Mouse (Mus musculus) heart, embryonic 16.5 days (tissue): ENCODE data around the gene Polr2e. TPM values are rescaled to one million over a fixed set of nuclear protein-coding genes. Genes with fewer than 3 reads are reported as not detected.

ENCODE experiments used
- ATAC-seq: fragments of 200-750 bp; cut with Nextera tagmentation; replicated peaks from 2 replicates; pipeline ENCODE4 v1.8.0; 2017; ENCODE audit warnings: moderate number of reproducible peaks; ENCODE audit not compliant: insufficient read depth, low FRiP score; ENCODE audit errors: extremely low read depth
- H3K27ac ChIP-seq: fragments of 300-500 bp; sonication (generic); 2 replicates; pipeline ENCODE4 v1.5.1; 2014; ENCODE audit warnings: mild to moderate bottlenecking, low read length, control low read depth, moderate library complexity
- H3K27me3 ChIP-seq: fragments of 300-500 bp; sonication (generic); 2 replicates; pipeline ENCODE4 v1.6.1; 2014; ENCODE audit warnings: low read length, mixed read lengths; ENCODE audit not compliant: control insufficient read depth, insufficient read depth
- H3K36me3 ChIP-seq: fragments of 300-500 bp; sonication (generic); 2 replicates; pipeline ENCODE4 v1.6.1; 2014; ENCODE audit not compliant: control insufficient read depth, insufficient read depth
- H3K4me1 ChIP-seq: fragments of 300-500 bp; sonication (generic); 2 replicates; pipeline ENCODE4 v1.6.1; 2014; ENCODE audit warnings: low read length, mixed read lengths; ENCODE audit not compliant: control insufficient read depth, insufficient read depth
- H3K4me2 ChIP-seq: fragments of 300-500 bp; sonication (generic); 2 replicates; pipeline ENCODE4 v1.6.1; 2014; ENCODE audit warnings: low read depth, mild to moderate bottlenecking, control low read depth, low read length
- H3K4me3 ChIP-seq: fragments of 300-500 bp; sonication (generic); 2 replicates; pipeline ENCODE4 v1.5.1; 2014; ENCODE audit warnings: mild to moderate bottlenecking, control low read depth, low read length
- H3K9ac ChIP-seq: fragments of 300-500 bp; sonication (generic); 2 replicates; pipeline ENCODE4 v1.6.1; 2014; ENCODE audit warnings: low read length, control low read depth
- H3K9me3 ChIP-seq: fragments of 300-500 bp; sonication (generic); replicated peaks from 2 replicates; pipeline ENCODE4 v1.6.1; 2016; ENCODE audit warnings: low read length; ENCODE audit not compliant: control insufficient read depth
- WGBS: fragments of 180-500 bp; shearing (Covaris S2); extraction: QIAGEN DNeasy Blood & Tissue Kit; methylation state at CpG from one replicate; pipeline ENCODE4 v1.1.7; 2014; 5-methylcytosine and 5-hydroxymethylcytosine counted together
- polyA plus RNA-seq: library from polyadenylated mRNA; unstranded; fragments of >200 nt; fragmentation: Nextera tagmentation; extraction: Ambion mirVana; gene quantifications from 2 replicates; pipeline ENCODE4 v1.2.1, GENCODE M21; 2015

Polr2e gene
- polyA plus RNA-seq, 1 experiment from 2014 or later = 136 TPM

GRCm38 (mm10) chr10:80019471-80020131 lies 20.0 kb downstream of the Polr2e start:
- Histone ChIP-seq H3K27me3 (peaks cover 7% of the 10 kb centered on the region), H3K4me2 (peak overlapping the region; percentile 46), H3K4me1 (peaks cover 9% of the 10 kb centered on the region), H3K27ac (peak overlapping the region; percentile 40), H3K9ac (peak overlapping the region; percentile 34), H3K9me3 (no peaks in the 10 kb centered on the region; the same call in 1 of the 2 replicates), H3K4me3 (peak overlapping the region; percentile 30), H3K36me3 (no peaks in the 10 kb centered on the region)
- WGBS = 18% methylated on average over 20 of the region's 20 CpGs
- ATAC-seq = 0 out of 2 replicates have a peak, but pooled peaks have one; percentile 12

GRCm38 (mm10) chr10:80018739-80019297 lies 20.8 kb downstream of the Polr2e start:
- no peaks in the 10 kb centered on the region; the same call in 1 of the 2 replicates for H3K9me3 ChIP-seq
- peak overlapping the region; percentile 61 for H3K9ac ChIP-seq
- H3K36me3 ChIP-seq = no peaks in the 10 kb centered on the region
- H3K27ac ChIP-seq = peak overlapping the region; percentile 40
- ATAC-seq = peak; percentile 61
- peaks cover 7% of the 10 kb centered on the region for H3K4me1 ChIP-seq
- peak overlapping the region; percentile 36 for H3K4me3 ChIP-seq
- H3K27me3 ChIP-seq = peaks cover 14% of the 10 kb centered on the region
- peak overlapping the region; percentile 46 for H3K4me2 ChIP-seq
- WGBS = 7% methylated on average over 14 of the region's 15 CpGs

GRCm38 (mm10) chr10:80017771-80018170 lies 21.8 kb downstream of the Polr2e start:
- Histone ChIP-seq H3K4me1 (peaks cover 7% of the 10 kb centered on the region), H3K27ac (peak overlapping the region; percentile 66), H3K9me3 (no peaks in the 10 kb centered on the region), H3K27me3 (peaks cover 22% of the 10 kb centered on the region), H3K4me3 (peak overlapping the region; percentile 44), H3K4me2 (peak overlapping the region; percentile 26; the same call in 1 of the 2 replicates), H3K36me3 (no peaks in the 10 kb centered on the region), H3K9ac (peak overlapping the region; percentile 43; the same call in 1 of the 2 replicates)
- WGBS = 77% methylated on average over 14 of the region's 14 CpGs
- ATAC-seq = no peak

- ATAC-seq = no peak
- H3K4me3 ChIP-seq = peak overlapping the region; percentile 47
- 51% methylated on average over 3 of the region's 3 CpGs for WGBS
- H3K36me3 ChIP-seq = no peaks in the 10 kb centered on the region
- H3K27ac ChIP-seq = peak overlapping the region; percentile 66; the same call in 1 of the 2 replicates
- no peak overlapping the region; the same call in 1 of the 2 replicates for H3K9ac ChIP-seq
- 0 out of 2 replicates have a peak overlapping the region, but pooled peaks have one; percentile 26 for H3K4me2 ChIP-seq
- H3K4me1 ChIP-seq = peaks cover 7% of the 10 kb centered on the region
- H3K9me3 ChIP-seq = no peaks in the 10 kb centered on the region
- H3K27me3 ChIP-seq = peaks cover 22% of the 10 kb centered on the region
Measured at GRCm38 (mm10) chr10:80017361-80017760, 22.2 kb downstream of the Polr2e start.

GRCm38 (mm10) chr10:80016931-80017330 lies 22.7 kb downstream of the Polr2e start:
- peaks cover 1% of the 10 kb centered on the region; the same call in 1 of the 2 replicates for H3K36me3 ChIP-seq
- no peaks in the 10 kb centered on the region for H3K9me3 ChIP-seq
- 81% methylated on average over 10 of the region's 10 CpGs for WGBS
- H3K4me2 ChIP-seq = 0 out of 2 replicates have a peak overlapping the region, but pooled peaks have one; percentile 15
- no peak for ATAC-seq
- H3K27ac ChIP-seq = peak overlapping the region; percentile 29; the same call in 1 of the 2 replicates
- H3K4me3 ChIP-seq = peak overlapping the region; percentile 47
- peaks cover 7% of the 10 kb centered on the region for H3K4me1 ChIP-seq
- H3K27me3 ChIP-seq = peaks cover 22% of the 10 kb centered on the region
- H3K9ac ChIP-seq = peak overlapping the region; percentile 53; the same call in 1 of the 2 replicates

GRCm38 (mm10) chr10:80016511-80016910 lies 23.1 kb downstream of the Polr2e start, which contains the start of gene Arhgap45:
Gene Arhgap45 (plus strand): TSS chr10:80016653.
- ATAC-seq = peak; percentile 45; the same call in 1 of the 2 replicates
- no peaks in the 10 kb centered on the region; the same call in 1 of the 2 replicates for H3K9me3 ChIP-seq
- H3K36me3 ChIP-seq = peaks cover 5% of the 10 kb centered on the region
- H3K4me2 ChIP-seq = 0 out of 2 replicates have a peak within 1 kb of the TSS, but pooled peaks have one; percentile 15
- H3K9ac ChIP-seq = peak within 1 kb of the TSS; percentile 53; the same call in 1 of the 2 replicates
- peak within 1 kb of the TSS; percentile 47 for H3K4me3 ChIP-seq
- peak within 1 kb of the TSS; percentile 29; the same call in 1 of the 2 replicates for H3K27ac ChIP-seq
- H3K27me3 ChIP-seq = peaks cover 22% of the 10 kb centered on the region
- H3K4me1 ChIP-seq = peaks cover 7% of the 10 kb centered on the region
- WGBS = 60% methylated on average over 11 of the region's 11 CpGs

- H3K4me3 ChIP-seq = no peak overlapping the region
- H3K27ac ChIP-seq = no peak overlapping the region
- H3K9me3 ChIP-seq = peaks cover 8% of the 10 kb centered on the region
- 66% methylated on average over 10 of the region's 10 CpGs for WGBS
- H3K9ac ChIP-seq = no peak overlapping the region
- H3K27me3 ChIP-seq = peaks cover 22% of the 10 kb centered on the region
- ATAC-seq = no peak
- H3K4me2 ChIP-seq = no peak overlapping the region
- H3K4me1 ChIP-seq = peaks cover 7% of the 10 kb centered on the region
- H3K36me3 ChIP-seq = peaks cover 15% of the 10 kb centered on the region
Measured at GRCm38 (mm10) chr10:80015583-80015982, 24.0 kb downstream of the Polr2e start.

GRCm38 (mm10) chr10:80014484-80015290 lies 24.9 kb downstream of the Polr2e start:
- no peak overlapping the region for H3K9ac ChIP-seq
- H3K4me1 ChIP-seq = peaks cover 7% of the 10 kb centered on the region
- H3K9me3 ChIP-seq = peaks cover 12% of the 10 kb centered on the region
- WGBS = 26% methylated on average over 28 of the region's 28 CpGs
- ATAC-seq = no peak
- peaks cover 22% of the 10 kb centered on the region for H3K27me3 ChIP-seq
- peaks cover 22% of the 10 kb centered on the region for H3K36me3 ChIP-seq
- no peak overlapping the region for H3K4me2 ChIP-seq
- no peak overlapping the region for H3K27ac ChIP-seq
- no peak overlapping the region for H3K4me3 ChIP-seq
